Mouse (Mus musculus): ENCODE measurements around the gene Ube2a.
A peak's percentile ranks its signal among the peaks of the same experiment; 100 is the strongest.

Gene Ube2a

DNA sequence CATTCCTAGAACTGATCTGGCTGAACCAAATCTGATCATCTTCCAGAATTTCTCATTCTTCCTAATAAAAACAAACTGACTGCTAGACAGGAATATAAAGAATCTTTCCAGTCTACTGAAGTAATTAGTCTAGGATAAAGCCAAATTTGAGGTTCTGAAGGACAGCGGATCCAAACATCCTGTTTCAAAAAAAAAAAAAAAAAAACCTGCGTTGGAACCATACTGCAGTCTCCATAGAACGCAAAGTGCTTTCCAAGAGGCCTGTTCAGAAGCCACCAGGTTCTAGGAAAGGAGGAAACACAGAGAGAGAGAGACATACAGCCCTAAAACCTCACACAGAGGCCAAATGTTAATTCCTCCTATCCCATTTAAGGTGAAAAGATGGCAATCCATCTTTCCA is 28.0 kb downstream of the Ube2a start:
- DNase-seq (ENCODE audit: extremely low read depth, low read depth), result no peak

DNA sequence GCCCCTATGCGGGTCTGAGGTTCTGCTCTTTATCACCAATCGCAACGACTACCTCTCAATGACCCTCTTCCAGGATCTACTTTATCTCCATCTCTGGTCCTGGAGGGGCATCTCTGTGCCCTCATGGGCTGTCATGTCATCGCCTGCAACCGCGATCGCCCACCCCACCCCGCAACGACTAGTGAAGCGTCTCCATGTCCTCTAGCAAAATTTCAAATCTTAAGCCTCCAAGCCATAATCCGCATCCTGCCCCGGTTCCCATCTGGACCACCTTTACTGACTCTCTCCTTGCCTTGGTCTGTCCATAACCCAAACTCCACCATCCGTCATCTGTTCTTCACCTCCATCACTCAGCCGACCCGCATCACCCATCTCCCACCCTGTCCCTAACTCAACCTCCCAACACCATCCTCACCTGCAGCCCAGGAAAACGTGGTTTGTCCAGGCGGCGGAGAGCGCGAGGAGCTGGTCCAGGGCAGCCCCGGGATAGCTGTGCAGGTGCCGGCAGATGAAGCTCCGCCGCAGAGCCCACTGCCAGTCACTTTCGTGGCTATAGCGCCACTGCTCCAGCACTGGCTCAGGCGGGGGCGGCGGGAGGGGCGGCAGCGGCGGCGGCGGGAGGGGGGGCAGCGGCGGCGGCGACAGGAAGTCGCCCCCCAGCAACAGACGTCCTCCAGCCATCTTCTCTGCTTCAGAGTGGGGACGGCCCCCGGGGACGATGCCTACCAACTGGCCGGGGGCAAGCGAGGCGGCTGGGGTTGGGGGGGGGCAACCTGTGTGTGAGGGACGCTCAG is 28.8 kb downstream of the Ube2a start, which contains the start of gene Nkrf:
Gene Nkrf, minus strand, starts transcription at position 579 of the 794 bp plus-strand sequence.
- no peak for DNase-seq (ENCODE audit: extremely low read depth, low read depth)

DNA sequence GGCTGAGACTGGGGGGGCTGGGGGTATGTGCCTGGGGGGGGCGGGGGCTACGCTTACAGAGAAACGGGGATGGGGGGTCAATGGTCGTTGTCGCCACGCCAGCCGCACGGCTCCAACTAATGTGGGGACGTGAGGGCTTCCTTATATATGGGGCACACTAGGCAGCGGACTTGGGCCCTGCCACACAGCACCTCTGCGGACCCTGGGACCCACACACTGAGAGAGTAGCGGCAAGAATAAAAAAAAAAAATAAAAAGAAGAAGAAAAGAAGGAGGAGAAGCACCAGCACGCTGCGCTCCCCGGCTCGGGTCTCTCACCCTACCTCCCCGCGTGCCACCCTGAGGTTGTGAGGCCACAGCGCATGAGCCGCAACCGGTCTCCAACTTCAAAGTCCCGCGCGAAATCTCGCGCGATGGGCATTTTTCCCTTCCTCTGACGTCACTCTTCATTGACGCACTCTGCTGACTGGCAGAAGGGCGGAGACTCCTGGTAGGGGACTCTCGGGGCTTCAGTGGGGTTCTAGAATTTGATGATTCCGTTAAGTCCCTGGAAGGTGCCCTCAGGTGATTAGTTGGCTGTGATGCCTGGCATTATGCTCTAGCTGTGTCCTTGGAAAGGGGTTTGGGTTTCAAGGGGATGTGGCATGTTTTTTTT is 29.5 kb downstream of the Ube2a start:
- DNase-seq (ENCODE audit: extremely low read depth, low read depth), result peak; percentile 76

DNA sequence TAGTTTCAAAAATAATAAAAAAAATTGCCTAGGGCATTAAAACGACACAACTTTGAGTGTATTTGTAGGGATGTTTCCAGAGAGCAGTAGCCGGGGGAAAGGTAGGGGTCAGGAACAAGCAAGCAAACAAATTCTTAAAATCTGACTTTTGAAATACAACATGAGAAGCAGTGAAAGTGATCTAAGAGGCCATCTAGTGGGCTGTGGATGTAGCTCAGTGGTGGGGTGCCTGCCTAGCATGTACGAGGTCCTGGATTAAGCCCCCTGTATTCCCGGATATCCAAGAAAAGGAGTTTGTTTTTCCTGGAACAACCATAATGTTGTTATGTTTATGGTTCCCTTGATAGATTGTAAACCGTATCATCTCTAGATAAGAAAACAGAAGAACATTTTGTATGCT is 32.8 kb downstream of the Ube2a start:
- DNase-seq (ENCODE audit: extremely low read depth, low read depth), result no peak

DNA sequence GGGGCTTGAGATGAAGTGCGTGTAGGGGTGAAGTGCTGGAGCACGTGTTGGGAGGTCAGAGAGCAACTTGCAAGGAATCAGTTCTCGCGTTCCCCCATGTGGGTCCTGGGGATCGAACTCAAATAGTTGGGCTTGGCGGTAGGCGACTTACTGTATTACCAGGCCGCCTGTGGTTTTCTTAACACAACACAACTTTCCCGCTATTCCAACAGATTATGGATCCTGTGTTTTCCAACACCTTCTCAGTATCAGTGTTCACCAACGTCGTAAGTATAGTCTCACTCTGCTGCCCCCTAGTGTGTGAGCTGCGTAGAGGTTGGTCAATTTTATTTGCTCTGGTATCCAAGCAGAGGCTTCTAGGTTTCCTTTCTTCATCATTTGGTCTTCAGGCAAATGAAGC is 37.6 kb downstream of the Ube2a start:
- DNase-seq (ENCODE audit: extremely low read depth, low read depth), result no peak

DNA sequence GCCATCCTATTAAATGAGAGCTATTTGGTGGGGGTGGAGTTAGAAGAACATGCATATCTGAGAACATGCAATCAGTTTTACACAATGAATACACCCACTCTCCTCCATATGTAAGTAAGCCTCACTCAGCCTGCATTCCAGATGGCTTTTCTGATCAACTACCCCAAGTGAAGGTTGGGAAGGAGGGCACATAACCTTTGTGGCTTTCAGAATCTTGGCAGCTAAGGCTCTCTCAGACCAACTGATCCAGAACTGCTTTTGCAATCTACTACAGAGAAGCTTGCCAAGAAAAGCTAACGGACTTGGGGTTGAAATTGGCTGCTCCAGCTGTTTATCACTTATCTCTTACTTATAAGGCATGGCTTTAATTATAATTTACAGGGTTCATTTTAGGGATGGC is 44.0 kb downstream of the Ube2a start:
- DNase-seq (ENCODE audit: extremely low read depth, low read depth), result no peak

DNA sequence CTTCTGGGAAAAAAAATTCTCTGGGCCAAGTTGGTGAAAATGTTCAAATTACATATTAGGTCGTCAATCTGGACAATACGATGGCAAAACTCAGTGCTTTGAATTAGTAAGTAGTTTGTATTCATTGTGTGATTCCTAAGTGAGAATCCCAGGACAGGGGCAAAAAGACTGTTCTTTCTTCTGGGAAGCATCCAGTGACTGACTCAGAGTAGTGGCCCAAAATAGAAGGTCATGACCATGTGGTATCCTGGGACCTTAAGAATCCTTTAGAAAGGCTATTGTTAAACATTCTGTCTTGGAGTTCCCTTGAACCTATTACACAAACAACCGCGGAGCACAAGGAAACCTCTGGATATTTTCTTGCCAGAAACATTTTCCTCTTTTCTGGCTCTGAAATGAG is 47.6 kb downstream of the Ube2a start:
- DNase-seq (ENCODE audit: extremely low read depth, low read depth), result no peak

DNA sequence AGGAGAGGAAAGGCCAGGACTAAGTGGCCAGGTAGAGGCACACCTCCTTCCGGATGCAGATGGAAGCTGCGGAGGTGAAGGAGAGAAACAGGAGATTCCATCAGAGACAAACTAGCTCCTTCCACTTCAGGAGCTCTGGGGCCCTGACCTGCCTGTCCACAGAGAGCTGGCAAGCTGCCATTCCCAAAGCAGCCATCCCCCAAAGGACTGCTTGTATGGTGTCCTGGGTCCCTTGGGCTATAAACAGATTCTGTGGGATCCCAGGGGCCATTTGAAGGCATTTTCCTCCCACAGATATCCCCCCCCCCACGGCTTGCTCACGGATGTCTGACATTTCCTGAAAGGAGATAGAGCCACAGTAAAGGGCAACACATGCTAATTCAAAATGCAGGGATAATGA is 55.1 kb downstream of the Ube2a start:
- DNase-seq (ENCODE audit: extremely low read depth, low read depth), result no peak

DNA sequence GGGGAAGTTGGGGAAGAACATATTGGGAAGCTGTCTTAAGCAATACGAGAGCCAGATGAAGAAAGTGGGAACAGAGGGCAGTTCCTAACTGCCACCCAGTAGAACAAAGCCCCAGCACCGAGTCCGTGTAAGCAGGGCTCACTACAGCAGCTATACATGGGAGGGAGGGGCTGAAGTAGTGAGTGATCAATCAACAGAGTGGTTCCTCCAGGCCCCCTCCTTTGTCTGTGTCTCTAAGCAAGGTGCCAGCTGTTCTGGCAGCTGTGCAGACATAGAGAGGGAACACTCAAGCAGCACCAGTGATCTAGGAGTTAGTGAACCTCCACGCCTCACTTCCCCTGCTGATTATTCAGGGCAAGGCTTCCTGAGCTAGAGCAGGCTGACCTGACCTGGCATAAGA is 56.0 kb downstream of the Ube2a start:
- DNase-seq (ENCODE audit: extremely low read depth, low read depth), result no peak

DNA sequence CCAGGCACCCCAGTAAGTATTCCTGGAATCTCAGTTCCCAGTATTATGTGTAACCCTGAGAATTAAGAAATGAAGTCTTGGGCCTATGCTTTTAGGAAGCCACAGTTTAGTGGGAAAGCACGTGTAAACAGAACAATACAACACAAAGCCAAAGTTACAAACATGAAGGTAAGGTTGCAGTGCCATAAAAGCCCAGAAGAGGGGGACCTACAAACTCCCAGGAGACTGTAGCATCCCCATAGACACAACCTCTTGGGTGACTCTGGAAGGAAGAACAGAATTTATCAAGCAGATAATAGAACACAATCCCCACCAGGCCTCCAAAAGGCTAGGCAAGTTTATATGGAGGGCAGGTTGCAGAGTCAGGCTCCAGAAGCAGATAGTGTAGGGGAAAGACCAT is 56.9 kb downstream of the Ube2a start:
- no peak for DNase-seq (ENCODE audit: extremely low read depth, low read depth)
